Mouse (Mus musculus) liver, embryonic 13.5 days (tissue): ENCODE data around the gene Brix1. TPM values are rescaled to one million over a fixed set of nuclear protein-coding genes. Genes with fewer than 3 reads are reported as not detected.

ENCODE experiments used
- ATAC-seq: fragments of 200-750 bp; cut with Nextera tagmentation; 2 replicates; pipeline ENCODE4 v1.8.0; 2017; ENCODE audit warnings: low read depth, mild to moderate bottlenecking, moderate number of reproducible peaks, moderate library complexity
- DNase-seq: peaks from one replicate; pipeline ENCODE4 v3.0.0; 2022
- H3K27ac ChIP-seq: fragments of 300-500 bp; sonication (generic); 2 replicates; pipeline ENCODE4 v1.5.1; 2015; ENCODE audit warnings: moderate library complexity, mild to moderate bottlenecking, inconsistent platforms
- H3K27me3 ChIP-seq: fragments of 300-500 bp; sonication (generic); 2 replicates; pipeline ENCODE4 v1.6.1; 2015; ENCODE audit warnings: mild to moderate bottlenecking, inconsistent platforms
- H3K36me3 ChIP-seq: fragments of 300-500 bp; sonication (generic); 2 replicates; pipeline ENCODE4 v1.6.1; 2015; ENCODE audit warnings: mild to moderate bottlenecking, inconsistent platforms
- H3K4me1 ChIP-seq: fragments of 300-500 bp; sonication (generic); replicated peaks from 2 replicates; pipeline ENCODE4 v1.6.1; 2015; ENCODE audit warnings: inconsistent platforms
- H3K4me2 ChIP-seq: fragments of 300-500 bp; sonication (generic); 2 replicates; pipeline ENCODE4 v1.6.1; 2015; ENCODE audit warnings: inconsistent platforms, mild to moderate bottlenecking, moderate library complexity
- H3K4me3 ChIP-seq: fragments of 300-500 bp; sonication (generic); replicated peaks from 2 replicates; pipeline ENCODE4 v1.5.1; 2015; ENCODE audit warnings: mild to moderate bottlenecking, inconsistent platforms
- H3K9ac ChIP-seq: fragments of 300-500 bp; sonication (generic); 2 replicates; pipeline ENCODE4 v1.6.1; 2015; ENCODE audit warnings: mild to moderate bottlenecking, inconsistent platforms
- H3K9me3 ChIP-seq: fragments of 300-500 bp; sonication (generic); replicated peaks from 2 replicates; pipeline ENCODE4 v1.6.1; 2016; ENCODE audit warnings: inconsistent platforms
- WGBS: fragments of 180-500 bp; shearing (Covaris S2); methylation state at CpG from one replicate; pipeline ENCODE4 v1.1.7; 2015; ENCODE audit not compliant: insufficient replicate concordance; 5-methylcytosine and 5-hydroxymethylcytosine counted together
- polyA plus RNA-seq: library from polyadenylated mRNA; unstranded; fragments of >200 nt; fragmentation: Nextera tagmentation; extraction: Ambion mirVana; gene quantifications from 2 replicates; pipeline ENCODE4 v1.2.1, GENCODE M21; 2015

Brix1 gene
- polyA plus RNA-seq, 1 experiment from 2014 or later = 96.7 TPM

GRCm38 (mm10) chr15:10495944-10496343, 10.2 kb upstream of the Brix1 start:
- H3K9ac ChIP-seq = no peak overlapping the region
- WGBS = 86% methylated on average over 11 of the region's 11 CpGs
- no peak overlapping the region for H3K4me3 ChIP-seq
- no peak overlapping the region for H3K27ac ChIP-seq
- no peaks in the 10 kb centered on the region for H3K4me1 ChIP-seq
- DNase-seq = no peak
- ATAC-seq = no peak
- H3K4me2 ChIP-seq = no peak overlapping the region
- H3K27me3 ChIP-seq = no peaks in the 10 kb centered on the region
- H3K36me3 ChIP-seq = peaks cover 35% of the 10 kb centered on the region
- no peaks in the 10 kb centered on the region for H3K9me3 ChIP-seq

DNA sequence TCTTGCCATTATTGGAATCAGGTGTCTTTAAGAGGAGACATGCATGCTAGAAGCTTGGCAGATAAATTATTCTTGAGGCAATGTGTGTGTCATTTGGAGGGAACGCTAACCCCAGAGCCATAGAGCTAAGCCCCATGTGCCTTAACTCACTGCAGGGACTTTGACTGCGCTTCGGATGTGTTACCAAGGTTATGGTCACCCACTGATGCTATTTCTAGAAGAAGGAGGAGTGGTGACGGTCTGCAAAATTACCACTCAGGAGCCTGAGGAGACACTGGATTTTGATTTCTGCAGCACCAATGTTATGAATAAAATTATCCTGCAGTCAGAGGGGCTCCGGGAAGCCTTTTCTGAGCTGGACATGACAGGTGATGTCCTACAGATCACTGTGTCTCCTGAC, 4.4 kb upstream of the Brix1 start:
- H3K9me3 ChIP-seq = no peaks in the 10 kb centered on the region

DNA sequence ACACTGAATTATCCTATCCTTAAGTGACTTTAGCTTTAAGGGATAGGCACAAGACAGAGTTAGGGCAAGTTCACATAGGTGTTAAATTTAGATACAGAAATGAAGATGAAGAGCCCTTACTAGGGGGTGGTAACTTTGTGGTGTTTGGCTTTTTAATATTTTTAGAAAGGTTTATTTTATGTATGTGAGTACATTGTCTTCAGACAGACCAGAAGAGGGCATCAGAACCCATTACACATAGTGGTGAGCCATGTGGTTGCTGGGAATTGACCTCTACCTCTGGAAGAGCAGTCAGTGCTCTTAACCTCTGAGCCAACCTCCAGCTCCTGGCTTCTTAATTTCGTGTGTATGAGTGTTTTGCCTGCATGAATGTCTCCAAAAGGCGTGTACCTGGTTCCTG, 1.5 kb upstream of the Brix1 start:
- H3K4me2 ChIP-seq = peak overlapping the region; percentile 83
- H3K4me1 ChIP-seq = peaks cover 26% of the 10 kb centered on the region
- DNase-seq (no peak), ATAC-seq (no peak)
- WGBS = 28% methylated on average over 2 of the region's 2 CpGs
- no peak overlapping the region for H3K27ac ChIP-seq
- H3K36me3 ChIP-seq = peaks cover 38% of the 10 kb centered on the region
- no peaks in the 10 kb centered on the region for H3K9me3 ChIP-seq
- peak overlapping the region; percentile 89 for H3K9ac ChIP-seq
- H3K4me3 ChIP-seq = peak overlapping the region; percentile 81
- H3K27me3 ChIP-seq = no peaks in the 10 kb centered on the region

More for the DNA sequence above, 4.4 kb upstream of the Brix1 start:
- Histone ChIP-seq H3K4me2 (no peak overlapping the region), H3K27ac (no peak overlapping the region), H3K27me3 (no peaks in the 10 kb centered on the region), H3K4me1 (peaks cover 11% of the 10 kb centered on the region), H3K36me3 (peaks cover 49% of the 10 kb centered on the region), H3K9ac (no peak overlapping the region), H3K4me3 (no peak overlapping the region)
- no peak for ATAC-seq
- 90% methylated on average over 5 of the region's 5 CpGs for WGBS
- DNase-seq = no peak

GRCm38 (mm10) chr15:10486365-10486839, 655 bp upstream of the Brix1 start:
- no peaks in the 10 kb centered on the region for H3K9me3 ChIP-seq
- no peak for ATAC-seq
- under 1% methylated on average over 18 of the region's 18 CpGs for WGBS

GRCm38 (mm10) chr15:10470941-10471340, 14.8 kb downstream of the Brix1 start:
- Histone ChIP-seq H3K4me3 (peak overlapping the region; percentile 90), H3K4me2 (peak overlapping the region; percentile 99), H3K9ac (peak overlapping the region; percentile 89), H3K27me3 (no peaks in the 10 kb centered on the region), H3K4me1 (peaks cover 25% of the 10 kb centered on the region), H3K36me3 (peaks cover 13% of the 10 kb centered on the region), H3K9me3 (no peaks in the 10 kb centered on the region), H3K27ac (peak overlapping the region; percentile 53; the same call in 1 of the 2 replicates)
- WGBS = 28% methylated on average over 3 of the region's 3 CpGs
- ATAC-seq (no peak), DNase-seq (no peak)

More at GRCm38 (mm10) chr15:10486365-10486839, 655 bp upstream of the Brix1 start:
- peaks cover 26% of the 10 kb centered on the region for H3K4me1 ChIP-seq
- DNase-seq = no peak
- H3K27ac ChIP-seq = peak overlapping the region; percentile 69
- peak overlapping the region; percentile 81 for H3K4me3 ChIP-seq
- peak overlapping the region; percentile 89 for H3K9ac ChIP-seq
- peaks cover 39% of the 10 kb centered on the region for H3K36me3 ChIP-seq
- H3K27me3 ChIP-seq = no peaks in the 10 kb centered on the region
- H3K4me2 ChIP-seq = peak overlapping the region; percentile 83

GRCm38 (mm10) chr15:10470151-10470831, 15.5 kb downstream of the Brix1 start, which contains the start of gene Dnajc21:
Dnajc21 (minus strand) TSS chr15:10470516.
- ATAC-seq (peak; percentile 97), DNase-seq (peak; percentile 77)
- H3K27me3 ChIP-seq = no peaks in the 10 kb centered on the region
- peak within 1 kb of the TSS; percentile 90 for H3K4me3 ChIP-seq
- H3K27ac ChIP-seq = peak within 1 kb of the TSS; percentile 76
- peak within 1 kb of the TSS; percentile 99 for H3K4me2 ChIP-seq
- H3K4me1 ChIP-seq = peaks cover 25% of the 10 kb centered on the region
- WGBS = under 1% methylated on average over 68 of the region's 87 CpGs
- peak within 1 kb of the TSS; percentile 89 for H3K9ac ChIP-seq
- no peaks in the 10 kb centered on the region for H3K9me3 ChIP-seq
- peaks cover 7% of the 10 kb centered on the region for H3K36me3 ChIP-seq

DNA sequence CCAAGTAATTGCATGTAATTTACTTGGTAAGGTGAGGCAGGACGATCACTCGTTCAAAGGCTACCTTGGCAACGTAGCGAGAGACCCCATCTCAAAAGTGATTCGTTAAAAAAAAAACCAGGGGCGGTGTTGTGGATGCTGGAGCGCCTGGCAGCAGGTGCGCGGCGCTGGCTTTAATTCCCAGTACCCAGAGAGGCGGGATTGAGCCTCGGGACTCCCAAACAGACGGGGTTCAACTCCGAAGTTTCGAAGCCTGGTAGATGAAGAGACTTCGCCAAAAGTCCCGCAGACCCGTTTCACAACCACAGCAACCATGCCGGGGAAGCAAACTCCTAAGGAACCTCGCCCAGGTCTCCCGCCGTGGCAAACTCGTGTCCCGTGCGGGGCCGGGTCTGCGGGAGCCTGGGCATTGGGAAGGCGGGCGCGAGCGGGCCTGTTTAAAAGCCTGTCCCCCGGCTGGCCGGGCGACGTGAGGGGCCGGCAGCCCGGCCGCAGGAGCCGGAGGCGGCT, 16.1 kb downstream of the Brix1 start:
- no peaks in the 10 kb centered on the region for H3K27me3 ChIP-seq
- peak overlapping the region; percentile 76 for H3K27ac ChIP-seq
- peaks cover 4% of the 10 kb centered on the region for H3K36me3 ChIP-seq
- H3K4me3 ChIP-seq = peak overlapping the region; percentile 90
- ATAC-seq (no peak), DNase-seq (peak; percentile 15)
- peaks cover 25% of the 10 kb centered on the region for H3K4me1 ChIP-seq
- peak overlapping the region; percentile 89 for H3K9ac ChIP-seq
- peak overlapping the region; percentile 99 for H3K4me2 ChIP-seq
- 2% methylated on average over 35 of the region's 40 CpGs for WGBS
- H3K9me3 ChIP-seq = no peaks in the 10 kb centered on the region

DNA sequence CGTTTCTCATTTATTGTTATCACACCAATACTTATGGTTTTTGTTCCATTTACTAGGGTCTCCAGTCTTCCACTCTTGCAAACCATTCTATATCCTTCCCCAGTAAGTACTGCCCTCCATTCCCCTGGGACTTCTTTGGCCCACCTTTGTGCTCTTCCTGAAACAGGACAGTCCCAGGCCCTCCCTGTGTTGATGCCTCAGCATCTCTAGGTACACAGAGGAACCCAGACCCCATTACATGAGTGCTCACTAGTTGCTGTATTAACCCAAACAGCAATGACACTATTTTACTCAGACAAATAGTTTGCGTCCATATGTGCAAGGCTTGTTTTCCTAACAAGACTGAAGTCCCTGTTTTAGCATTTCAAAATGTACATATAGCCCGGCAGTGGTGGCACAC, 17.0 kb downstream of the Brix1 start:
- ATAC-seq (no peak), DNase-seq (no peak)
- Histone ChIP-seq H3K9ac (0 out of 2 replicates have a peak overlapping the region, but pooled peaks have one; percentile 29), H3K27ac (no peak overlapping the region), H3K4me2 (peak overlapping the region; percentile 99), H3K9me3 (no peaks in the 10 kb centered on the region), H3K4me3 (peak overlapping the region; percentile 90; the same call in 1 of the 2 replicates), H3K27me3 (no peaks in the 10 kb centered on the region), H3K4me1 (peaks cover 29% of the 10 kb centered on the region), H3K36me3 (no peaks in the 10 kb centered on the region)
- WGBS = 62% methylated on average over 3 of the region's 3 CpGs

GRCm38 (mm10) chr15:10464678-10465077, 21.1 kb downstream of the Brix1 start:
- Histone ChIP-seq H3K9me3 (no peaks in the 10 kb centered on the region), H3K36me3 (peaks cover 22% of the 10 kb centered on the region), H3K27me3 (no peaks in the 10 kb centered on the region), H3K4me3 (no peak overlapping the region), H3K4me1 (peaks cover 21% of the 10 kb centered on the region), H3K9ac (no peak overlapping the region), H3K4me2 (no peak overlapping the region), H3K27ac (no peak overlapping the region)
- ATAC-seq (no peak), DNase-seq (no peak)
- 45% methylated on average over 3 of the region's 3 CpGs for WGBS

DNA sequence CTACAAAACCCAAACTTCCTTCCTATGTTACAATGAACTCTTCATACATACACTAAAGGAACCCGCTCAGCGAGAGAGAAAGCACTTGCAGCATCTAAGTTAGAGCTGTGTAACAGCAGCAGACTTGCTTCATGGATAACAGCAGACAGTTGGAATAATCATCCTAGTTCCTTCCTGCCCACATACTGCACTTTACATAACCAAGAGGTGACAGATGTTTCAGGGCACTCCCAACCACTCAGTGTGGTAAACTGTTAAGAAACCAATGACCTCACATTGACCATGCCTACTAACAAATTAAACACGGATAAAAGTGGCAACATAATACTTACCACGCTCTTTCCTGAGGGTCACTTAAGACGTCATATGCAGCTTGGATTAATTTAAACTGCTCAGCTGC, 22.2 kb downstream of the Brix1 start:
- WGBS = 67% methylated on average over 5 of the region's 5 CpGs
- Histone ChIP-seq H3K36me3 (peaks cover 31% of the 10 kb centered on the region), H3K27ac (no peak overlapping the region), H3K9me3 (no peaks in the 10 kb centered on the region), H3K4me2 (no peak overlapping the region), H3K4me1 (peaks cover 9% of the 10 kb centered on the region), H3K27me3 (no peaks in the 10 kb centered on the region), H3K9ac (no peak overlapping the region), H3K4me3 (no peak overlapping the region)
- no peak for DNase-seq
- no peak for ATAC-seq

- Histone ChIP-seq H3K9ac (no peak overlapping the region), H3K4me1 (0 out of 2 replicates have a peak, but pooled peaks cover 4% of the 10 kb centered on the region), H3K9me3 (no peaks in the 10 kb centered on the region), H3K4me2 (no peak overlapping the region), H3K4me3 (no peak overlapping the region), H3K27me3 (no peaks in the 10 kb centered on the region), H3K27ac (no peak overlapping the region), H3K36me3 (peaks cover 42% of the 10 kb centered on the region)
- WGBS = 76% methylated on average over 12 of the region's 12 CpGs
- DNase-seq = no peak
- ATAC-seq = no peak
Measured at GRCm38 (mm10) chr15:10460986-10461385, 24.8 kb downstream of the Brix1 start.
